Mouse (Mus musculus) heart, postnatal 0 days (tissue): Measurements from ENCODE around the gene Nepro.

Experiments used
- CTCF ChIP-seq: IDR thresholded peaks from 2 replicates; pipeline ENCODE4 v1.5.1; 2016; ENCODE audit warnings: antibody characterized with exemption, control low read depth, low read depth
- EP300 ChIP-seq: IDR thresholded peaks from 2 replicates; pipeline ENCODE4 v1.6.1; 2016; ENCODE audit warnings: antibody characterized with exemption, low read depth

DNA sequence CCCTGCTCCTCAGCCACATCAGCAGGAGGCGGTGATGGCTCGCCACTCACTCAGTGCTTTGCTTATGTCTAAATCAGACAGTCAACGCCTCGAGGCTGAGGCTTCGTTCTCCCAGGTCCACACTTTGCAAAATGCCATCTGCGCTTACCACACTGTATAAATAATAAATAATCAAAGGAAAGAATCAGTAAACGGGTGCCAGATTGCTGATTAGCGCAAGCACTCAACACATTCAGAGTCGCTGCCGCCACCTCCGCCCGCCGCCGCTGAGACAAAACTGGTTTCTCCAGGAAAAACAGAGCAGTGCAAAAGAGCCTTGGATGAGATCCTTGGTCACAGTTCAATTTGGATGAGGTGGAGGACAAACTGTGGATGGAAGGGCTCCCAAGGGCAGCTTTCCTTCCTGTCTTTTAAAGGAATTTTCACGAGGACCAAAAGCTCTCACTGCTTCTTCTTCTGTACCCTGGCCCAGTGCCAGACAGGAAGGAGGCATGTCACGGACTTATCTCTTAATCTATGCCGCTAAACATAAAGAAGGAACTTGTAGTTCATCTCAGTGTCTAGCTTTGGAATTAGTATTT is 32.5 kb upstream of the Nepro start:
- no peak for TF ChIP-seq CTCF
- no peak for TF ChIP-seq EP300
